In the genomic region with DNA sequence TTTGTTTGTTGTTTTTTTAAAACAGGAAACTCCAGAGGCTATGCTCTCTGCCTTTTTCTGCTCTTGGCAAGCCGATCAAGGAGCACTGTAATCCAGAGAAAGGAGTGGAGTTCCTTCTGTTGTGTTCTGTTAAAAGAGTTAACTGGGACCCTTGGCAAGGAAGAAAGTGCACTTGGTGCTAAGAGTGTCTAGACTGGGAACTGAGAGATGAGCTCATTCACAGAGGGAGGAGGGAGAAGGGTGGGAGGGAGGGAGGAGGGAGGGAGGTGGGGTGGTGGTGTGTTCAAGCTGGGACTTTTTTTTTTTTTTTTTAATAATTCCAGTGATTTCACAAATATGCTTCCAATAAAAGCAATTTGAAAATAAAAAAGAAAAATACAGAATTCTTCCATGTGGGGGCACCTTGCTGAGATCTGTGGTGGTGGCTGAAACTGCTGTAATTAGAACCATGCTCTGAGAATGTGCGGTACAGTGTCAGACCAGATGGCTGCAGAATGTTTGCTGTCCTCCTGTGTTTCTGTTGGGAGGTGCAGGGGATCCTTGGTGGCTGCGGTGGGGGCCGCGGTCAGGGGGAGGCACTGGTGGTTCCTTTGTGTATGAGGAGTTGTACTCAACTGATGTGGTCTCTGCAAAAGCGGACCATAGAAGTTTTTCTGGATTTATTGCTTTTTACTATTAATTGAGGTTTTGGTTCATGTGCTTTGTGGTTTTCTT, we compare ENCODE assay signal across 9 mouse cellular contexts. TPM values are rescaled to one million over a fixed set of nuclear protein-coding genes. Genes with fewer than 3 reads are reported as not detected.
DNase-seq lines count a peak whose midpoint lies in the region; ATAC-seq and TF ChIP-seq lines count a peak whose summit lies in the region.
"Had no signal": no experiment of that assay in that cellular context is flagged by ENCODE, and none has a peak within 500 bp of the region (broad histone marks: within the 10 kb centered on the region; RNA-seq: fewer than 3 reads in every experiment).

No protein-coding gene starts in this region.

- ATAC-seq in cerebellum, adult (ENCODE audit: insufficient number of reproducible peaks, low FRiP score, low TSS enrichment): peak; percentile 60
- peak; percentile 52 for ATAC-seq in forebrain, embryonic 13.5 days
- ATAC-seq in midbrain, embryonic 13.5 days: no peak

- no peak overlapping the region for H3K9ac ChIP-seq in forebrain, embryonic 13.5 days
- H3K9ac ChIP-seq in midbrain, embryonic 13.5 days (replicated peaks): no peak overlapping the region
- H3K9ac ChIP-seq: neural tube, embryonic 12.5 days had no signal

- H3K9me3 ChIP-seq in forebrain, embryonic 13.5 days (replicated peaks): no peaks in the 10 kb centered on the region
- H3K9me3 ChIP-seq in midbrain, embryonic 13.5 days: no peaks in the 10 kb centered on the region
- H3K9me3 ChIP-seq: neural tube, embryonic 12.5 days had no signal

- no peak overlapping the region for H3K4me2 ChIP-seq in forebrain, embryonic 13.5 days
- no peak overlapping the region for H3K4me2 ChIP-seq in midbrain, embryonic 13.5 days (replicated peaks)
- H3K4me2 ChIP-seq: neural tube, embryonic 12.5 days had no signal

- WGBS in forebrain, embryonic 13.5 days: 79% methylated on average over 6 of the region's 6 CpGs
- 86% methylated on average over 6 of the region's 6 CpGs for WGBS in midbrain, embryonic 13.5 days

- no peak for DNase-seq in cerebellum, adult 11 months
- DNase-seq in left cerebral cortex, adult 2 months (ENCODE audit: extremely low spot score in 1 of 2, low spot score in 2 of 2): peak; percentile 19 to 20
- DNase-seq in left cerebral cortex, postnatal 4 days: no peak
- peak; percentile 35 to 37 for DNase-seq in right cerebral cortex, postnatal 10 days (ENCODE audit: low spot score in 2 of 2)
- DNase-seq in thymus, postnatal 14 days: no peak

- peaks cover 40% of the 10 kb centered on the region for H3K4me1 ChIP-seq in forebrain, embryonic 13.5 days
- peaks cover 25% of the 10 kb centered on the region for H3K4me1 ChIP-seq in midbrain, embryonic 13.5 days (replicated peaks)

- no peaks in the 10 kb centered on the region for H3K27me3 ChIP-seq in forebrain, embryonic 13.5 days
- H3K27me3 ChIP-seq in midbrain, embryonic 13.5 days: no peaks in the 10 kb centered on the region
- H3K27me3 ChIP-seq: neural tube, embryonic 12.5 days had no signal

- no peak overlapping the region for H3K27ac ChIP-seq in left cerebral cortex, adult 2 months
- no peak overlapping the region for H3K27ac ChIP-seq in forebrain, embryonic 13.5 days
- H3K27ac ChIP-seq in midbrain, embryonic 13.5 days: no peak overlapping the region
- H3K27ac ChIP-seq: neural tube, embryonic 12.5 days had no signal

- H3K4me3 ChIP-seq in left cerebral cortex, adult 2 months: no peak overlapping the region
- no peak overlapping the region for H3K4me3 ChIP-seq in forebrain, embryonic 13.5 days
- no peak overlapping the region for H3K4me3 ChIP-seq in midbrain, embryonic 13.5 days (replicated peaks)
- H3K4me3 ChIP-seq: neural tube, embryonic 12.5 days had no signal

- intact Hi-C loops in left cerebral cortex, adult 2 months (cut with DNase I): no loop called here
- intact Hi-C loops in left cerebral cortex, postnatal 4 days (cut with DNase I): no loop called here

- TF ChIP-seq CTCF in left cerebral cortex, adult 2 months (IDR thresholded peaks at IDR 0.05): peak; percentile 26

- no peaks in the 10 kb centered on the region for H3K36me3 ChIP-seq in forebrain, embryonic 13.5 days (ENCODE audit: poor library complexity, severe bottlenecking)
- no peaks in the 10 kb centered on the region for H3K36me3 ChIP-seq in midbrain, embryonic 13.5 days
- H3K36me3 ChIP-seq: neural tube, embryonic 12.5 days had no signal

RNA-seq across cellular contexts. Expression of gene Fmnl2, which starts 43.8 kb away (rescaled TPM):
- total RNA-seq in left cerebral cortex, adult 2 months (2021): 10 to 100 TPM; 41.8 to 42.0 TPM
- 10 to 100 TPM; 62.6 to 70.6 TPM for total RNA-seq in left cerebral cortex, postnatal 4 days (2021)
- 15.4 and 17.1 TPM in 2 replicates for polyA plus RNA-seq in forebrain, embryonic 13.5 days (2015; fragmentation: Nextera tagmentation; extraction: Ambion mirVana)
- polyA plus RNA-seq in midbrain, embryonic 13.5 days (2015; fragmentation: Nextera tagmentation; extraction: Ambion mirVana): 13.2 TPM in 2 replicates

Comparison
In these comparisons a context has a peak if more than half of its experiments do, and no peak if none do; other contexts are left out.
1. DNase-seq: peak in left cerebral cortex, adult 2 months (2 of 2) and right cerebral cortex, postnatal 10 days (2 of 2); none in cerebellum, adult 11 months (single experiment), left cerebral cortex, postnatal 4 days (single experiment) and thymus, postnatal 14 days (single experiment).